Mouse (Mus musculus) ES-Bruce4 (cell line): ENCODE results near the gene Prom1.

Experiments used
- CTCF ChIP-seq: IDR thresholded peaks from one replicate; pipeline ENCODE4 v1.8.1; 2011; ENCODE audit warnings: low read depth, low read length
- POLR2A ChIP-seq: IDR thresholded peaks from one replicate; pipeline ENCODE4 v1.8.1; 2011; ENCODE audit warnings: low read length; ENCODE audit not compliant: insufficient read depth

GRCm38 (mm10) chr5:44109121-44109520 lies 7.3 kb upstream of the Prom1 start:
- TF ChIP-seq CTCF (no peak), POLR2A (no peak)
